Comparison of ENCODE assay signal across 25 mouse cellular contexts in the genomic region with DNA sequence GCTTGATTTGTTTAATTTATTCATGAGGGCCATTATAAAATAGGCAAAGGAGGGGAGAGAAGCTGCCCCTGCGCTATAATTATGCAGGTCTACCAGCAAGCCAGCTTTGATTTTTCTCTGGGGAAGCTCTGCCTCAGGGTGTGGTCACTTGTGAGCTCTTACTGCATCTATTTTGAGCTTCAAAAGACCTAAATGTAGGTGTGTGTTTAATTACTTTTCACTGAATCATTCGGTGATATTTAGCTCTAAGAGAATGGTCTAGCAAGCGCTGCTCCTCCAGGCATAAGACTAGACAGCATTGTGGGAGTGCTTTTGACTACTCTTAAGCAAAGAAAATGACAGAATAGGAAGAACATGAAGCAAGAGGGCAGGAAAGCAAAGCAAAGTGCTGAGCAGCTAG.
DNase-seq lines count a peak whose midpoint lies in the region; TF ChIP-seq lines count a peak whose summit lies in the region.
"Had no signal": no experiment of that assay in that cellular context is flagged by ENCODE, and none has a peak within 500 bp of the region (broad histone marks: within the 10 kb centered on the region; RNA-seq: fewer than 3 reads in every experiment).

No protein-coding gene starts in this region.

- TF ChIP-seq EP300 in CH12.LX (IDR thresholded peaks at IDR 0.05; ENCODE audit: low read length): no peak

- peaks cover 0 to 14% of the 10 kb centered on the region in 2 experiments; a peak in 2 of 4 replicates for H3K4me1 ChIP-seq in CH12.LX (ENCODE audit: control insufficient read depth in 1 of 2, insufficient read depth in 2 of 2)
- H3K4me1 ChIP-seq: heart, embryonic 10.5 days; heart, embryonic 15.5 days; liver, embryonic 15.5 days; midbrain, embryonic 10.5 days; neural tube, embryonic 13.5 days had no signal

- no peak for TF ChIP-seq CTCF in left cerebral cortex, adult 2 months (IDR thresholded peaks at IDR 0.05)
- TF ChIP-seq CTCF in CH12.LX (conservative IDR thresholded peaks at IDR 0.05 in 1 of 2, IDR thresholded peaks at IDR 0.05 in 1 of 2; ENCODE audit: low read depth in 2 of 2, low read length in 2 of 2): no peak

- dilution Hi-C loops in CH12.LX (cut with MboI; ENCODE audit: extremely low pct_ligation_motif_present, extremely low pct_unique_long_range_greater_than_20kb, low sequenced_read_pairs): no loop called here

- peak overlapping the region; percentile 48 for H3K27ac ChIP-seq in left cerebral cortex, adult 2 months
- peak overlapping the region; percentile 41; the same call in 1 of the 2 replicates for H3K27ac ChIP-seq in CH12.LX (ENCODE audit: insufficient read depth, low read depth)
- H3K27ac ChIP-seq: heart, embryonic 10.5 days; heart, embryonic 15.5 days; kidney, postnatal 0 days; liver, embryonic 15.5 days; midbrain, embryonic 10.5 days; neural tube, embryonic 13.5 days had no signal

- no peaks in the 10 kb centered on the region for H3K27me3 ChIP-seq in CH12.LX (replicated peaks)
- H3K27me3 ChIP-seq: heart, embryonic 15.5 days; liver, embryonic 15.5 days; neural tube, embryonic 13.5 days; Patski had no signal

- no peak overlapping the region for H3K4me3 ChIP-seq in left cerebral cortex, adult 2 months
- H3K4me3 ChIP-seq in CH12.LX (replicated peaks in 1 of 3; ENCODE audit: low read depth in 2 of 3, low read length in 2 of 3, poor library complexity in 1 of 3): no peak overlapping the region
- H3K4me3 ChIP-seq: erythroblast, embryonic 14.5 days; heart, embryonic 10.5 days; heart, embryonic 15.5 days; liver, embryonic 15.5 days; midbrain, embryonic 10.5 days; neural tube, embryonic 13.5 days had no signal

- no peaks in the 10 kb centered on the region for H3K9me3 ChIP-seq in CH12.LX (replicated peaks; ENCODE audit: low read length)
- H3K9me3 ChIP-seq: heart, embryonic 10.5 days; heart, embryonic 15.5 days; liver, embryonic 15.5 days; midbrain, embryonic 10.5 days; neural tube, embryonic 13.5 days had no signal

- no peak overlapping the region for H3K9ac ChIP-seq in CH12.LX (ENCODE audit: insufficient read depth, low read depth)
- H3K9ac ChIP-seq: heart, embryonic 15.5 days; liver, embryonic 15.5 days; lung, embryonic 14.5 days; neural tube, embryonic 13.5 days had no signal

- no peaks in the 10 kb centered on the region for H3K79me2 ChIP-seq in CH12.LX (replicated peaks; ENCODE audit: control insufficient read depth, extremely low read depth, insufficient read depth, poor library complexity, severe bottlenecking)

- no peak for TF ChIP-seq RAD21 in CH12.LX (IDR thresholded peaks at IDR 0.05; ENCODE audit: low read depth, low read length)

- peak; percentile 40 to 67 for DNase-seq in frontal cortex, adult 2 months (ENCODE audit: extremely low spot score in 1 of 2, low spot score in 1 of 2)
- DNase-seq in frontal cortex, postnatal 10 days (ENCODE audit: low spot score in 2 of 2): no peak
- no peak for DNase-seq in left cerebral cortex, adult 2 months (ENCODE audit: extremely low spot score in 1 of 2, low spot score in 2 of 2)
- DNase-seq in left cerebral cortex, postnatal 4 days: no peak
- peak; percentile 34 for DNase-seq in CH12.LX (ENCODE audit: extremely low read depth)
- DNase-seq in left cerebral cortex, postnatal 25 days (ENCODE audit: low spot score in 2 of 2): peak; percentile 23 to 79
- no peak for DNase-seq in spleen, postnatal 4 days (ENCODE audit: low spot score in 2 of 2)
- DNase-seq in kidney, postnatal 14 days: no peak
- DNase-seq: adrenal gland, postnatal 14 days; cerebellum, adult 18-20 months; cerebellum, postnatal 14 days; gastrocnemius, postnatal 25 days; heart, adult 11 months; kidney, adult 8-10 months; liver; lung, embryonic 14.5 days; lung, postnatal 14 days had no signal

- H3K4me2 ChIP-seq in CH12.LX (ENCODE audit: insufficient read depth, low read depth, poor library complexity, severe bottlenecking): no peak overlapping the region; the same call in 1 of the 2 replicates
- H3K4me2 ChIP-seq: heart, embryonic 15.5 days; liver, embryonic 15.5 days; lung, embryonic 14.5 days; neural tube, embryonic 13.5 days had no signal

- intact Hi-C loops in left cerebral cortex, adult 2 months (cut with DNase I): no loop called here
- intact Hi-C loops in left cerebral cortex, postnatal 4 days (cut with DNase I): no loop called here
- intact Hi-C loops in left cerebral cortex, postnatal 25 days (cut with DNase I): no loop called here

- in situ Hi-C loops in CH12.LX (cut with MboI; ENCODE audit: low pct_ligation_motif_present, low pct_unique_long_range_greater_than_20kb, low sequenced_read_pairs): no loop called here

- peaks cover 0 to 2% of the 10 kb centered on the region in 2 experiments for H3K36me3 ChIP-seq in CH12.LX (replicated peaks in 1 of 2; ENCODE audit: control insufficient read depth in 1 of 2, insufficient read depth in 1 of 2, low read length in 1 of 2)
- H3K36me3 ChIP-seq: heart, embryonic 10.5 days; heart, embryonic 15.5 days; liver, embryonic 15.5 days; midbrain, embryonic 10.5 days had no signal

- no peak for TF ChIP-seq POLR2A in CH12.LX (IDR thresholded peaks at IDR 0.05; ENCODE audit: low read depth, low read length)

TF ChIP-seq in CH12.LX, 34 proteins besides CTCF, POLR2A, EP300 and RAD21:
- no peak for TF ChIP-seq MEF2A (IDR thresholded peaks at IDR 0.05; ENCODE audit: borderline replicate concordance, low read depth, low read length)
- no peak for TF ChIP-seq HCFC1 (IDR thresholded peaks at IDR 0.05; ENCODE audit: low read depth, low read length)
- TF ChIP-seq NELFE (IDR thresholded peaks at IDR 0.05; ENCODE audit: low read depth, low read length): no peak
- TF ChIP-seq TBP (conservative IDR thresholded peaks at IDR 0.05; ENCODE audit: low read depth, low read length): no peak
- TF ChIP-seq KAT2A (IDR thresholded peaks at IDR 0.05; ENCODE audit: insufficient replicate concordance, low read length): no peak
- TF ChIP-seq UBTF (IDR thresholded peaks at IDR 0.05; ENCODE audit: low read depth, low read length): no peak
- no peak for TF ChIP-seq MAZ (IDR thresholded peaks at IDR 0.05; ENCODE audit: low read depth, low read length)
- TF ChIP-seq MAFK (IDR thresholded peaks at IDR 0.05; ENCODE audit: insufficient replicate concordance, low read length): no peak
- no peak for TF ChIP-seq MXI1 (IDR thresholded peaks at IDR 0.05; ENCODE audit: low read depth, low read length)
- TF ChIP-seq SMC3 (IDR thresholded peaks at IDR 0.05; ENCODE audit: low read depth, low read length): no peak
- no peak for TF ChIP-seq ZNF384 (IDR thresholded peaks at IDR 0.05; ENCODE audit: low read depth, low read length)
- no peak for TF ChIP-seq IRF4 (IDR thresholded peaks at IDR 0.05; ENCODE audit: low read depth, low read length)
- TF ChIP-seq USF2 (conservative IDR thresholded peaks at IDR 0.05; ENCODE audit: low read depth, low read length): no peak
- TF ChIP-seq POLR2AphosphoS2 (IDR thresholded peaks at IDR 0.05; ENCODE audit: low read depth, low read length): no peak
- no peak for TF ChIP-seq JUN (IDR thresholded peaks at IDR 0.05; ENCODE audit: insufficient read depth, low read depth, low read length)
- TF ChIP-seq ZC3H11A (IDR thresholded peaks at IDR 0.05; ENCODE audit: low read depth, low read length): no peak
- TF ChIP-seq CHD2 (IDR thresholded peaks at IDR 0.05; ENCODE audit: low read length): no peak
- no peak for TF ChIP-seq BHLHE40 (IDR thresholded peaks at IDR 0.05; ENCODE audit: low read depth, low read length)

Comparison
In these comparisons a context has a peak if more than half of its experiments do, and no peak if none do; other contexts are left out.
1. DNase-seq: peak in frontal cortex, adult 2 months (2 of 2), CH12.LX (single experiment) and left cerebral cortex, postnatal 25 days (2 of 2); none in frontal cortex, postnatal 10 days (0 of 2), left cerebral cortex, adult 2 months (0 of 2), left cerebral cortex, postnatal 4 days (single experiment), spleen, postnatal 4 days (0 of 2) and kidney, postnatal 14 days (single experiment).